Mouse (Mus musculus) heart, postnatal 36 days (tissue): ENCODE results near the gene Wbp1l. TPM values are rescaled to one million over a fixed set of nuclear protein-coding genes. Genes with fewer than 3 reads are reported as not detected.

Source experiments
- DNase-seq, 2 experiments: peaks; one replicate each; pipeline ENCODE4 v3.0.0; 2021 to 2022
- intact Hi-C: fragments of 180-260 bp; cut with DNase I; formaldehyde crosslinking; loops from one replicate; pipeline ENCODE4 v1.15.1; 2025
- total RNA-seq, 2 experiments: library from RNA; stranded (reverse); gene quantifications; 2 replicates each; pipeline ENCODE4 v1.2.3; 2021

Wbp1l gene
- total RNA-seq, 2 experiments from 2014 or later = 51.2 to 59.1 TPM

DNA sequence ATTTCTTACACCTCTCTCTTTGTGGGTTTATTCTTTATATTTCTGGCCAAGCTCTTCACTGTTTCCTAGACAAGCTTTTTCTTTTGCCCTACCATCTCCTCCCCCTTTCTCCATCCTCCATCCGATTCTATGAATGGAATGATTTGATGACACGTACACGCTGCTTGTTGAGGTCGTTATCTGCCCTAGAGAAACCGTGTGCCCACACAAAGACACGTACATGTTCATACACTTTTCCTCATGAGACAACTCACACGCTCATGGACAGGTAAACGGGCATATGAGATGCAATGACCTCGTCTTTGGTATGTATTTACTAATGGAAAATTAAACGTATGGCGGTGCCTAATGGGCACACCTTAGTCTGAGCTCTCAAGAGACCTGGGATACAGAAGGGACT lies 91.5 kb downstream of the Wbp1l start:
- DNase-seq = no peak
- intact Hi-C loops = loop anchor here (2.0 kb wide), 1 partner anchor 16 kb away; the partner anchor contains the start of gene As3mt

DNA sequence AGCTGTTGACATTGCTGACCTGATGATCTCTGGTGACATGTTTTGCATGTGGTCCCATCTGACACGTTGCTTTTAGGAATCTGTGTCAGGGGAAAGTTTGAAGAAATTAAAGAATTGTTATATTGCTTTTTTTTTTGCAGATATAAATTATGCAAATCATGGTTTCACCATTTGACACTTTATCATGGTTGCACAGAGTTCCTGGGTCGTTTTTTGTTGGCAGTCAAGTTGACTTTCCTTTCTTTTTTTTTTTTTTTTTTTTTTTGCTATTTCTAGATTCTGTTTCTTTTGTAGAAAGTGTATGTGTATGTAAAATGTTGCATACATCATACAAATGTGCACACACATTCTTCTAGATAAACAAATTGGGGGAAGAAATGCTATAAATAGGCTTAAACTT lies 92.2 kb downstream of the Wbp1l start:
- intact Hi-C loops = loop anchor here (2.0 kb wide), 1 partner anchor 16 kb away; the partner anchor contains the start of gene As3mt

DNA sequence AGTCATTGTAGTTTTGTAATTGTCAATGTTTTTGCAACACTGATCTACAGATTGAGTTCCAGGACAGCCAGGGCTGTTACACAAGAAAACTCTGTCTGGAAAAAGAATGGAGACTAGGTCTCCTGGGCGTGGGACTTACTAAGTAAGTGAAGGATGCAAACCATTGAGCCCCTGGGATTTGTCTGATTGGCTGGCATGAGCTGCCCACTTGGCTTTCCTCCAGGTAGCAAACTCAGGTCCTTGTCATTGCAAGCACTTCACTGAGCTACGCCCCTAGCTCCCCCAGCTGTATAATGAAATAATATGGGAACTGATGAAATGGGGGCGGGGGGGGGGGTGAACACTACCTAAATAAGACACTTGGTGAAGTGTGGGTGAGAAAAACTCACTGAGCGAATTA lies 94.3 kb downstream of the Wbp1l start:
- intact Hi-C loops = no loop called here
- no peak for DNase-seq

More for the DNA sequence above, 92.2 kb downstream of the Wbp1l start:
- DNase-seq = no peak

DNA sequence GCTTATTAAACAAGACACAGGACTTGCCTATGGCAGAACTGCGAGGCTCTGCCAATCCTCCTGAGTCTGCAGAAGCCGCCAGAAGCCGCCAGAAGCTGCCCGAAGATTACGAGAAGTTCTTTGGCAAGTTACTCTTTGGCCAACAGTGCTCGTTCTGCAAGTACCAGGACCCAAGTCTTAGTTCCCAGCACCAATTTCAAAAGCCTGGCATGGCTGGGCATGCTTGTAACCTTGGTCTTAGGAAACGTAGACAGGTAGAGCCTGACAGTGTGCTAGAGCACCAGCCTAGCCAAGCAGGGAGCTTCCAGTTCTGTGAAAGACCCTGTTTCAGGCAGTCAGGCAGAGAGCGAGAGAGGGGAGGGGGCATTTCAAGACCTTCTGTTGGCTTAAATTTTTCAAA lies 97.6 kb downstream of the Wbp1l start:
- DNase-seq = no peak
- intact Hi-C loops = no loop called here

DNA sequence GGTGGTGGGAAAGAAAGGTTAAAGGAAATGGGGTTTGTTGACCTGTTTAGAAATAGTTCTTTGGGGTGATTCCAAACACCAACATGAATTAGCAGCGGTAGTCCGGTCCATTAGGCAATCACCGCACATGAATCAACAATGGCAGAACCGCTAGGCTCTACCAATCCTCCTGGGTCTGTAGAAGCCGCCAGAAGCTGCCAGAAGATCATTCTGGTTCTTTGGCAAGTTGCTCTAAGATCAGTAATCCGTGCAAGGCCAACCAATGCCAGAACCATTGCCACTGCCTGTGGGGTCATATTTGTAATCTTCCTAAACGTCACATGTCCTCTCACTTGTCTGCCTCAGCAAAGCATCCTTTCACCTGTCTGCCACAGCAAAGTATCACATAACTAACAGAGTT lies 98.1 kb downstream of the Wbp1l start:
- DNase-seq = no peak
- intact Hi-C loops = no loop called here

DNA sequence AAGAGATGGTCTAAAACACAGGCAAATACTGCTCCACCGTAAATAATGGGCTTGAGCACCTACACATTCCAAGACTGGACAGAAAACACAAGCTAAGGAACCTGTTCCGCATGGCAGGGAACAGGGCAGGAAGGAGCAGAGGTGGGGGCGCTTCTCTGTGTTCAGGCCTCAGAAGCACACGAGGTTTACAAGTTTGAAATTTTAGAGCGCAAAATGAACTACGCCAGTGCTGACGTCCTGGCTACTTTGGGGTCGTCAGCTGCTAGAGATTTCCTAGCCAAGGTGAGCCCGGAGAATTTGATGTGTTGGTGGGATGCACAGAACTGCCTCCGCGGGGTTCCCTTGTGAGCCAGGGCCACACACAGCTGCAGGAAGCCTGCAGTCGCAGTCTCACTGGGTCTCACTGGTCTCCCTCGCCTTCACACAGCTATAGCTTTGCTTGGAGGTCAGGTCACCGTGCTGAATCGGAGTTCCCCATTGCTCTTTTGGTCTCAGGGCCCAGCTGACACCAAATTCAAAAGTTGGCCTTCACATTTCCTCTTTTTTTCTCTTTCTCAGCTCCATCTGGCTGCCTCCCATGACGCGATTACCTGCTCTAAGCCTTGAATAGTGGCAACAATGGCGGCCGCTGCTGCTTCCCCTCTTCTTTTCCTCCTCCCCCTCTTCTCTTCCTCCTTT lies 99.1 kb downstream of the Wbp1l start:
- DNase-seq = no peak
- intact Hi-C loops = no loop called here

DNA sequence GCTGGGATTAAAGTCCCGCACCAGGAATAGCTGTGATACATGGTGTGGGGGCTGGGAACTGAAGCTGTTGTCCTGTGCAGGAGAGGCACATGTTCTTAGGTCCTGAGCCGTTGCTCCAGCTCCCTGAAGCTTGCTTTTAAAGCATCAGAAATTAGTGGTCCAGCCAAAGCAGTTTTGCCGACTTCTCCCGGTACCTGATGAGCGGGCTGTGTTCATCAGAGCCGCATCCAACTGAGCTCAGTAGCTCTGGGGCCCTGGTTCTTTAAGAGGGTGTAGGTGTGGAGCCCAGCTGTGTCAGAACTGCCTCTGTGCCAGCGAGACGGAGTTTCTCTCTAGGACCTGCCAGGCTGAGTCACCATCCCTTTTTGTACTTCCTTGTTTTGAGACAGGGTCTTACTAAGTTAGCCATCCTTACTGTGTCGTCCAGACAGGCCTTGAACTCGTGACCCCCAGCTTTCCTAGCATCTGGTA lies 100.2 kb downstream of the Wbp1l start:
- DNase-seq = peak in 1 of 2 experiments; percentile 6
- intact Hi-C loops = no loop called here

DNA sequence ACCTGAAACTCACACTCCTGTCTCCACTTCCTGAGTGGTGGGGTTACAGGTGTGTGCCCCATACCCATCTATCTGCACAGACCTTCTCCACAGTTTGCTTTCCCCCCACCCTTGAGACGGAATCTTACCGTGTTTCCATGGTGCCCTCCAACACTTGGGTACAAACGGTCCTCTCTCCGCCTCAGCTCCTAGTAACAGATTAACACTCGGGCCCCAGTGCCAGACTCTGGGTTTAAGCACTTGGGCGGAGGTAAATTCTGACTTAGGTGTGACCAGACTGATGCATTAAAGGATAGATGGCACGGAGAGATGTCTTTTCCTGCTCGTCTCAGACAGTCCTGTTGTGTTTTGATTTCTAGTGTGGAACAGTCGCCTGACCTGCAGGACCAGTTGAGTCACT lies 102.3 kb downstream of the Wbp1l start:
- DNase-seq = no peak
- intact Hi-C loops = no loop called here

DNA sequence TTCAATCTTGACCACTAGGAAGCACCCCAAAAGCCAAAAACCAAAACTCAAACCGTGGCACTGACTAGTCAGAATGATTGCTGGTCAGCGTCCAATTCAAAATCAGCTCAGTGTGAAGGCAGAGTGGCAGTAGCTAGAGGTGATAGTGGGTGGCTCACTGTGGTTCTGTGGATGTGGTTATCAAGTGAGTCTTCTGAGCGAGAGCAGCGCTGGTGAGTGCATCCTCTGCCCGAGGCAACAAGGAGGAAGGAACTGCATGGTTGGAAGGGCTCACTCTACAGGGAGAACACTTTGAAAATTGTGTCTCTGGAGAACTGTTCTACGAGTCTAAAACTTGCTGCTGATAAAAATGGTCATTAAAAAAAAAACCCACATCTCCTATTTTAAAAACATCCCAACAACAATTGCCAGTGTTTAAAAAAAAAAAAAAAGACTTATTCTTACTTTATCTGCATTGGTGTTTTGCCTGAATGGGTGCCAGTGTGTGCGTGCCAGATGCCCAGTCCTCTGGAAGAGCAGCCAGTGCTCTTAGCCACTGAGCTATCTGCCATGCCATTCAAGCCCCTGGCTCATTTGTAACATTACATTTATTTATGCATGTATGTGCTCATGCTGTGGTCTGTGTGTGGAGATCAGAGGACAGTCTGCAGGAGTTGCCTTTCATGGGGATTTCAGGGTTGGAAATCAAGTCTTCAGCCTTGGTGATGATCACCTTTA lies 107.1 kb downstream of the Wbp1l start:
- no peak for DNase-seq

DNA sequence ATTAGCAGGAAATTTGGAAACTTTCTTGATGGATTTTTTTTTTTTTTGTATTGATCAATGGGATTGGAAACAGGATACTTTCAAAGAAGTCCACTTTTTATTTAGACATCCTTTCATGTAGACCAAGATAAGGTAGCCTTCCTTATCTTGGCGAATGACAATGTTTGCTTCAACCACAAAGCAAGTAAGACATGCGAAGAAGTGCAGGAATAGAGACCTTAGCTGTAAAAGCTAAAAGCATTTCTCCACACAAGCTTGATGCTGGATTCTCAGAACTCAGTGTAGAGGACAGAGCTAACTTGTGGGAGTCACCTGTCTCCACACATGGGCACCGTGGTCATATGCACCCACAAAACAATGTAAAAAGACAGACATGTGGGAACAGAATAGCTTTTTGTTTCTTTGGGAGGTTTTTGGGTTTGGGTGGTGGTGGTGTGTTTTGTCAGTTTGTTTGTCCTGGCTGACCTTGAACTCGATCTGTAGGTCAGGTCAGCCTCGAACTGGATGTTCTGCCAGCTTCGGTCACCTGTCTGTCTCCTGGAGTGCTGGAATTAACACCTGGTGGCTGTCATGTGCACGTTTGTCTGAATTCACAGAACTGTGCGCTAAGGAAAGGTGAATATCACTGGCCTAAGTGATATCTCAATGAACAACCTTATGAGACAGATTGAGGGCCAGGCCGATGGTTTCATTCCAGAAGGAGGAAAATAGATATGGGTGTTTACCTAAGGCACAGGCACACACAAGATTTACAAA lies 107.8 kb downstream of the Wbp1l start:
- intact Hi-C loops = loop anchor here (2.0 kb wide), 1 partner anchor 16 kb away; no protein-coding TSS in a partner anchor
- DNase-seq = peak in 1 of 2 experiments; percentile 13

More for the DNA sequence above, 107.1 kb downstream of the Wbp1l start:
- intact Hi-C loops = loop anchor here (2.0 kb wide), 1 partner anchor 15 kb away; no protein-coding TSS in a partner anchor

Other genes with a start within 250 kb of the Wbp1l start
- gene 2310034G01Rik, start 248.8 kb upstream of the Wbp1l start, total RNA-seq = under 1 TPM; 0.33 to 0.50 TPM
- gene Actr1a, start 203.3 kb upstream of the Wbp1l start, total RNA-seq = 10 to 100 TPM; 88.4 to 97.0 TPM
- gene Sufu, start 202.2 kb upstream of the Wbp1l start, total RNA-seq = 10 to 100 TPM; 10.8 to 12.7 TPM
- gene Trim8, start 97.4 kb upstream of the Wbp1l start, total RNA-seq = 10 to 100 TPM; 38.7 to 40.0 TPM
- gene Arl3, start 25.9 kb upstream of the Wbp1l start, total RNA-seq = 10 to 100 TPM; 38.5 to 40.4 TPM
- 1 to 10 TPM; 3.1 to 3.5 TPM for gene Sfxn2, start 25.7 kb upstream of the Wbp1l start, total RNA-seq
- gene Cyp17a1, start 74.1 kb downstream of the Wbp1l start, total RNA-seq = not detected
- gene Borcs7, start 90.8 kb downstream of the Wbp1l start, total RNA-seq = 1 to 10 TPM; 9.3 to 9.5 TPM
- 10 to 100 TPM; 88.6 to 96.2 TPM for gene As3mt, start 108.4 kb downstream of the Wbp1l start, total RNA-seq
- 1 to 10 TPM; 6.0 to 6.7 TPM for gene Cnnm2, start 162.5 kb downstream of the Wbp1l start, total RNA-seq